Mouse (Mus musculus) intestine, postnatal 0 days (tissue): ENCODE measurements around the gene Eif2s2. TPM values are rescaled to one million over a fixed set of nuclear protein-coding genes. Genes with fewer than 3 reads are reported as not detected.

Experiments used
- ATAC-seq: fragments of 200-750 bp; cut with Nextera tagmentation; 2 replicates; pipeline ENCODE4 v1.8.0; 2017; ENCODE audit warnings: mild to moderate bottlenecking, moderate TSS enrichment, moderate library complexity
- H3K27ac ChIP-seq: fragments of 300-500 bp; sonication (generic); 2 replicates; pipeline ENCODE4 v1.5.1; 2014; ENCODE audit warnings: mild to moderate bottlenecking, low read depth, low read length, moderate library complexity
- H3K27me3 ChIP-seq: fragments of 300-500 bp; sonication (generic); replicated peaks from 2 replicates; pipeline ENCODE4 v1.6.1; 2014; ENCODE audit warnings: low read length, mixed read lengths; ENCODE audit not compliant: control insufficient read depth, insufficient read depth
- H3K36me3 ChIP-seq: fragments of 300-500 bp; sonication (generic); 2 replicates; pipeline ENCODE4 v1.6.1; 2014; ENCODE audit warnings: mild to moderate bottlenecking, moderate library complexity; ENCODE audit not compliant: control insufficient read depth, insufficient read depth
- H3K4me1 ChIP-seq: fragments of 300-500 bp; sonication (generic); replicated peaks from 2 replicates; pipeline ENCODE4 v1.6.1; 2014; ENCODE audit warnings: antibody characterized with exemption, low read length, mixed read lengths; ENCODE audit not compliant: control insufficient read depth, insufficient read depth
- H3K4me2 ChIP-seq: fragments of 300-500 bp; sonication (generic); replicated peaks from 2 replicates; pipeline ENCODE4 v1.6.1; 2014; ENCODE audit warnings: low read depth, mild to moderate bottlenecking, moderate library complexity
- H3K4me3 ChIP-seq: fragments of 300-500 bp; sonication (generic); 2 replicates; pipeline ENCODE4 v1.5.1; 2014; ENCODE audit warnings: low read depth, low read length
- H3K9ac ChIP-seq: fragments of 300-500 bp; sonication (generic); 2 replicates; pipeline ENCODE4 v1.6.1; 2014; ENCODE audit warnings: mild to moderate bottlenecking, low read depth, low read length
- H3K9me3 ChIP-seq: fragments of 300-500 bp; sonication (generic); 2 replicates; pipeline ENCODE4 v1.6.1; 2016; ENCODE audit warnings: mixed run types; ENCODE audit not compliant: control insufficient read depth
- CTCF ChIP-seq: sonication (generic); IDR thresholded peaks from 2 replicates; pipeline ENCODE4 v1.5.1; 2016; ENCODE audit warnings: low read depth, mild to moderate bottlenecking, control low read depth, antibody characterized with exemption, moderate library complexity
- WGBS: fragments of 180-500 bp; shearing (Covaris S2); extraction: QIAGEN DNeasy Blood & Tissue Kit; methylation state at CpG from one replicate; pipeline ENCODE4 v1.1.7; 2014; 5-methylcytosine and 5-hydroxymethylcytosine counted together
- polyA plus RNA-seq: library from polyadenylated mRNA; unstranded; fragments of >200 nt; fragmentation: Nextera tagmentation; extraction: Ambion mirVana; gene quantifications from 2 replicates; pipeline ENCODE4 v1.2.1, GENCODE M21; 2015

Eif2s2 gene
- polyA plus RNA-seq, 1 experiment from 2014 or later, result 80.4 TPM

GRCm38 (mm10) chr2:154865696-154866095, 27.0 kb downstream of the Eif2s2 start:
- Histone ChIP-seq H3K27me3 (no peaks in the 10 kb centered on the region), H3K27ac (no peak overlapping the region), H3K36me3 (peaks cover 89% of the 10 kb centered on the region), H3K4me1 (no peaks in the 10 kb centered on the region), H3K9me3 (no peaks in the 10 kb centered on the region), H3K9ac (no peak overlapping the region), H3K4me3 (no peak overlapping the region), H3K4me2 (no peak overlapping the region)
- WGBS, result 76% methylated on average over 3 of the region's 3 CpGs
- TF ChIP-seq CTCF, result no peak
- ATAC-seq, result no peak

- Histone ChIP-seq H3K4me2 (no peak overlapping the region), H3K9me3 (no peaks in the 10 kb centered on the region), H3K4me3 (no peak overlapping the region), H3K36me3 (peaks cover 87% of the 10 kb centered on the region), H3K27me3 (no peaks in the 10 kb centered on the region), H3K9ac (no peak overlapping the region), H3K27ac (no peak overlapping the region), H3K4me1 (no peaks in the 10 kb centered on the region)
- TF ChIP-seq CTCF, result no peak
- 92% methylated on average over 13 of the region's 13 CpGs for WGBS
- no peak for ATAC-seq
These were observed 29.1 kb downstream of the Eif2s2 start for GRCm38 (mm10) chr2:154863672-154864071.

GRCm38 (mm10) chr2:154855383-154855782, 37.4 kb downstream of the Eif2s2 start:
- H3K27me3 ChIP-seq, result no peaks in the 10 kb centered on the region
- no peaks in the 10 kb centered on the region for H3K9me3 ChIP-seq
- H3K4me1 ChIP-seq, result no peaks in the 10 kb centered on the region
- H3K27ac ChIP-seq, result no peak overlapping the region
- no peak overlapping the region for H3K9ac ChIP-seq
- WGBS, result 68% methylated on average over 1 of the region's 1 CpGs
- peak; percentile 72 for TF ChIP-seq CTCF
- ATAC-seq, result no peak
- H3K4me3 ChIP-seq, result no peak overlapping the region
- peaks cover 33% of the 10 kb centered on the region for H3K36me3 ChIP-seq
- H3K4me2 ChIP-seq, result no peak overlapping the region

GRCm38 (mm10) chr2:154848086-154848485, 44.6 kb downstream of the Eif2s2 start:
- Histone ChIP-seq H3K9ac (no peak overlapping the region), H3K4me1 (no peaks in the 10 kb centered on the region), H3K36me3 (peaks cover 6% of the 10 kb centered on the region; the same call in 1 of the 2 replicates), H3K4me2 (no peak overlapping the region), H3K9me3 (no peaks in the 10 kb centered on the region), H3K27me3 (no peaks in the 10 kb centered on the region), H3K27ac (no peak overlapping the region), H3K4me3 (no peak overlapping the region)
- no peak for TF ChIP-seq CTCF
- no peak for ATAC-seq

- Histone ChIP-seq H3K9ac (no peak overlapping the region), H3K4me1 (peaks cover 5% of the 10 kb centered on the region; the same call in 1 of the 2 replicates), H3K4me2 (no peak overlapping the region), H3K4me3 (no peak overlapping the region), H3K27me3 (no peaks in the 10 kb centered on the region), H3K9me3 (no peaks in the 10 kb centered on the region), H3K27ac (no peak overlapping the region), H3K36me3 (no peaks in the 10 kb centered on the region)
- ATAC-seq, result no peak
- no peak for TF ChIP-seq CTCF
- WGBS, result 92% methylated on average over 2 of the region's 2 CpGs
These were observed 56.2 kb downstream of the Eif2s2 start for GRCm38 (mm10) chr2:154836537-154836936.

GRCm38 (mm10) chr2:154834149-154834865, 58.4 kb downstream of the Eif2s2 start:
- TF ChIP-seq CTCF, result no peak
- Histone ChIP-seq H3K4me2 (no peak overlapping the region), H3K4me3 (no peak overlapping the region), H3K27me3 (no peaks in the 10 kb centered on the region), H3K9me3 (no peaks in the 10 kb centered on the region), H3K36me3 (no peaks in the 10 kb centered on the region), H3K27ac (no peak overlapping the region), H3K4me1 (peaks cover 5% of the 10 kb centered on the region; the same call in 1 of the 2 replicates), H3K9ac (no peak overlapping the region)
- 91% methylated on average over 6 of the region's 6 CpGs for WGBS
- ATAC-seq, result no peak
